Mouse (Mus musculus) hindbrain, embryonic 13.5 days (tissue): ENCODE results near the gene Tjp1. TPM values are rescaled to one million over a fixed set of nuclear protein-coding genes. Genes with fewer than 3 reads are reported as not detected.

Experiments
- ATAC-seq: fragments of 200-750 bp; cut with Nextera tagmentation; 2 replicates; pipeline ENCODE4 v1.8.0; 2017; ENCODE audit warnings: moderate TSS enrichment; ENCODE audit not compliant: low FRiP score
- H3K27ac ChIP-seq: fragments of 300-500 bp; sonication (generic); 2 replicates; pipeline ENCODE4 v1.5.1; 2015; ENCODE audit warnings: inconsistent platforms, mild to moderate bottlenecking, moderate library complexity
- H3K27me3 ChIP-seq: fragments of 300-500 bp; sonication (generic); 2 replicates; pipeline ENCODE4 v1.6.1; 2015; ENCODE audit warnings: mild to moderate bottlenecking, inconsistent platforms
- H3K36me3 ChIP-seq: fragments of 300-500 bp; sonication (generic); 2 replicates; pipeline ENCODE4 v1.6.1; 2015; ENCODE audit warnings: mild to moderate bottlenecking, inconsistent platforms
- H3K4me1 ChIP-seq: fragments of 300-500 bp; sonication (generic); replicated peaks from 2 replicates; pipeline ENCODE4 v1.6.1; 2015; ENCODE audit warnings: inconsistent platforms
- H3K4me2 ChIP-seq: fragments of 300-500 bp; sonication (generic); 2 replicates; pipeline ENCODE4 v1.6.1; 2015; ENCODE audit warnings: inconsistent platforms, mild to moderate bottlenecking, moderate library complexity
- H3K4me3 ChIP-seq: fragments of 300-500 bp; sonication (generic); 2 replicates; pipeline ENCODE4 v1.5.1; 2015; ENCODE audit warnings: mild to moderate bottlenecking, inconsistent platforms
- H3K9ac ChIP-seq: fragments of 300-500 bp; sonication (generic); 2 replicates; pipeline ENCODE4 v1.6.1; 2015; ENCODE audit warnings: mild to moderate bottlenecking, inconsistent platforms
- H3K9me3 ChIP-seq: fragments of 300-500 bp; sonication (generic); 2 replicates; pipeline ENCODE4 v1.6.1; 2016; ENCODE audit warnings: inconsistent platforms
- WGBS: fragments of 180-500 bp; shearing (Covaris S2); methylation state at CpG from one replicate; pipeline ENCODE4 v1.1.7; 2015; 5-methylcytosine and 5-hydroxymethylcytosine counted together
- polyA plus RNA-seq: library from polyadenylated mRNA; unstranded; fragments of >200 nt; fragmentation: Nextera tagmentation; extraction: Ambion mirVana; gene quantifications from 2 replicates; pipeline ENCODE4 v1.2.1, GENCODE M21; 2015

Gene Tjp1
- polyA plus RNA-seq, 1 experiment from 2014 or later: 29.4 TPM

- Histone ChIP-seq H3K4me3 (no peak overlapping the region), H3K27ac (no peak overlapping the region), H3K36me3 (peaks cover 43% of the 10 kb centered on the region), H3K9ac (no peak overlapping the region), H3K9me3 (no peaks in the 10 kb centered on the region), H3K27me3 (no peaks in the 10 kb centered on the region), H3K4me2 (no peak overlapping the region), H3K4me1 (no peaks in the 10 kb centered on the region)
- ATAC-seq: no peak
- 92% methylated on average over 6 of the region's 6 CpGs for WGBS
Observed at GRCm38 (mm10) chr7:65296675-65297589, 230.6 kb downstream of the Tjp1 start.

GRCm38 (mm10) chr7:65282886-65283285 lies 244.7 kb downstream of the Tjp1 start:
- no peak overlapping the region for H3K4me3 ChIP-seq
- no peak overlapping the region for H3K4me2 ChIP-seq
- H3K4me1 ChIP-seq: peaks cover 27% of the 10 kb centered on the region
- 76% methylated on average over 16 of the region's 16 CpGs for WGBS
- no peaks in the 10 kb centered on the region for H3K36me3 ChIP-seq
- H3K9me3 ChIP-seq: no peaks in the 10 kb centered on the region
- H3K9ac ChIP-seq: no peak overlapping the region
- no peak overlapping the region for H3K27ac ChIP-seq
- ATAC-seq: no peak
- H3K27me3 ChIP-seq: no peaks in the 10 kb centered on the region

DNA sequence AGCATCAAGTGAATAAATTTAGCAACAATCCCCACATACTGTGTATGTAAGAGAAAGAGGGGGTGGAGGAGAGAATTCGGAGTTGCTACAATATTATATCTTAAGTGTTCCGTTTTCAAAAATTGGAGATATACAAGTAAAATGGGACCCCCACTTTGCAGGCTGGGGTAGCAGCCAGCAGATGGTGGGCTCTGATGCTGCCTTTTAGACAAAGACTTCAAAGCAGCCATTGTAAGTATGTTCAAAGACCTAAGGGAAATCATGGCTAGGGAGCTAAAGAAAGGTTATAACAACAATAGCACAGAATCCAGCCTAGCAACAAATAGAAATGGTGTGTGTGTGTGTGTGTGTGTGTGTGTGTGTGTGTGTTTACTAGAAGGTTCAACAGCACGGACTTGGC lies 245.6 kb downstream of the Tjp1 start:
- Histone ChIP-seq H3K36me3 (no peaks in the 10 kb centered on the region), H3K4me1 (peaks cover 27% of the 10 kb centered on the region), H3K27ac (no peak overlapping the region), H3K27me3 (no peaks in the 10 kb centered on the region), H3K9me3 (no peaks in the 10 kb centered on the region), H3K4me2 (no peak overlapping the region), H3K9ac (no peak overlapping the region), H3K4me3 (no peak overlapping the region)
- WGBS: 49% methylated on average over 3 of the region's 3 CpGs
- no peak for ATAC-seq

DNA sequence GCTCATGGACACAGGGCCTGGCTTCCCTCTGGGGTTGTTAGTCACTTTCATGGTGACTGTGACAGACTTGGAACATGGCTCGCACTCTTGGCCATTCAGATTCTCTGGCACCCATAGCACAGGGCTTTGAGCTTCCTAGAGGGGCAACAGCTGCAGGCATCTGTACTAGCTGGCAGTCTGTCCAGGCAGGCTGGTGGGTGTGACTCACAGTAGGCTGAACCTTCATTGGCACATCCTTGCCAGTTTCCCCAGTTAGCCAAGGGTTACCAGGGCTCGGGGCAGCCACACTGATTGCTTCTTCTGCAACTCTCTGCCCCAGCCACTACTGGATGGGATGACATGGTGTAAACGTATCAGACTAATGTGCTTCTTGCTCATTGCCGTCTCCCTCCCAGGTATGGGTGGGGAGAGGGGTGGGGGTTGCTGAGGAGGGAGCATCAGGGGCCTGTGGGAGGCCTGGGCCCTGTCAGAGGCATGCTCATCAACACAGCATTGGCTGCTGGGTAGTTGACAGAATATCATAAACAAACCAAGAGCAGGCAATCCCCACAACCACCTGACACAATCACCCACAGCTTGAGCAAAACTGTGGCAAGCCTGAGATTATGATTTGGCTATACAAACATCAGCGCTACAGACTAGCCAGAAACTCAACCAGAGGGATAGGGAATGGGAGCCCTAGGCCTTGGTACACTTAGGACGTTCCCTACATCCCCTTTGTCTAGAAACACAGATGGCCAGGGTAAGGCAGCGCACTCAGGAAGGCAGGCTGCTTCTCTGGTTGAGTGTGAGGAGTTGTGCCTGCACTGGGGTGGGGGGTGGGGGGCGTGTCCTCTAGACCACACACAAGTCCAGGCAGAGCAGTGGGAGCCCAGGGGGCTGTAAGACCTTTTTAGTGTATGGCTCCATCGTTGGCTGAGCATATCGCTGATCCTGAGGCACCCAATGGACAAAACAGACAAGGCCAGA lies 246.4 kb downstream of the Tjp1 start:
- H3K36me3 ChIP-seq: no peaks in the 10 kb centered on the region
- no peaks in the 10 kb centered on the region for H3K27me3 ChIP-seq
- WGBS: 58% methylated on average over 10 of the region's 10 CpGs
- H3K9ac ChIP-seq: no peak overlapping the region
- H3K9me3 ChIP-seq: no peaks in the 10 kb centered on the region
- no peak overlapping the region for H3K4me3 ChIP-seq
- ATAC-seq: 0 out of 2 replicates have a peak, but pooled peaks have one; percentile 6
- no peak overlapping the region for H3K4me2 ChIP-seq
- H3K27ac ChIP-seq: 0 out of 2 replicates have a peak overlapping the region, but pooled peaks have one; percentile 18
- peaks cover 27% of the 10 kb centered on the region for H3K4me1 ChIP-seq

- H3K27me3 ChIP-seq: no peaks in the 10 kb centered on the region
- no peaks in the 10 kb centered on the region for H3K9me3 ChIP-seq
- no peak overlapping the region for H3K4me2 ChIP-seq
- no peaks in the 10 kb centered on the region for H3K36me3 ChIP-seq
- no peak overlapping the region for H3K4me3 ChIP-seq
- H3K27ac ChIP-seq: peak overlapping the region; percentile 77
- ATAC-seq: peak; percentile 38
- H3K9ac ChIP-seq: no peak overlapping the region
- 49% methylated on average over 13 of the region's 13 CpGs for WGBS
- H3K4me1 ChIP-seq: peaks cover 27% of the 10 kb centered on the region
Observed at GRCm38 (mm10) chr7:65279277-65279676, 248.3 kb downstream of the Tjp1 start.

GRCm38 (mm10) chr7:65275761-65276160 lies 251.8 kb downstream of the Tjp1 start:
- WGBS: 91% methylated on average over 4 of the region's 4 CpGs
- Histone ChIP-seq H3K4me3 (no peak overlapping the region), H3K4me2 (no peak overlapping the region), H3K9ac (no peak overlapping the region), H3K9me3 (no peaks in the 10 kb centered on the region), H3K27ac (no peak overlapping the region), H3K27me3 (no peaks in the 10 kb centered on the region), H3K4me1 (peaks cover 11% of the 10 kb centered on the region), H3K36me3 (no peaks in the 10 kb centered on the region)
- ATAC-seq: no peak

DNA sequence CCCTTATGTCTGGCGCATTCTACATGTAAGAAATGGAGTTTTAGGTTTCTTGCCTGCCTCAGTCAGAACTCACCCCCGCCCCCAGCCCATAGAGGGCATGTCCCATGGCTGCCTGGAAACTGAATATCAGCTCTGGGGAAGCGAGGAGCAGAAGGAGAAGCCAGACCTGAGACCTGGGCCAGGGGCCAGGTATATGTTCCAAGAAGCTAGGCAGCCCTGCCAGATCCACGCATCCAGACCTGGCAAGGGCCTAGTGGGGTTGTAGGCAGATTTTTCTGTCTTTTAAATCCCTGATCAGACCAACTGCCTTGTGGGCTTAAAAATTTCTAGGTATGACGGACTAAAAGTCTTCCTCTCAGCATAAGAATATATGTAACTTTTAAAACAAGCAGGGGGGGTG lies 253.4 kb downstream of the Tjp1 start:
- no peak overlapping the region for H3K4me3 ChIP-seq
- no peak overlapping the region for H3K27ac ChIP-seq
- 84% methylated on average over 5 of the region's 5 CpGs for WGBS
- no peak overlapping the region for H3K4me2 ChIP-seq
- H3K36me3 ChIP-seq: no peaks in the 10 kb centered on the region
- no peak for ATAC-seq
- no peak overlapping the region for H3K9ac ChIP-seq
- no peaks in the 10 kb centered on the region for H3K9me3 ChIP-seq
- peaks cover 4% of the 10 kb centered on the region for H3K4me1 ChIP-seq
- H3K27me3 ChIP-seq: no peaks in the 10 kb centered on the region

DNA sequence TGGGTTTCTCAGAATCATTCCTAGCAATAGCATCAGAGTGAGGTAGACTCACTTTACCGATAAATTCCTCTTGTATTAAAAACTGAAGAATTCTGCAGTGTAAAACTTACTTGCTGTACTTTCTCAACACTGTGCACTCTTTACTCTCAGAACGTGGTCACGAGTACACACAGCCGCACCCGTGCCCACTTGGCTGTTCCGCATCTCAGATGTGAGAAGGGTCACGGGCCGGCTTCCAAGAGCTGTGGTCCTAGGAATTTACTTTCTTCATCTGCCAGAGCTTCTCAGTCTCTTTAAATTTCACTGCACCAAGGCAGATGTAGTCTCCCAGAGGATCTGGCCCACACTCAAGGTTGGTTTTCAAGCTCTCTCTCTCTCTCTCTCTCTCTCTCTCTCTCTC lies 277.9 kb downstream of the Tjp1 start:
- no peak for ATAC-seq
- no peaks in the 10 kb centered on the region for H3K27me3 ChIP-seq
- no peak overlapping the region for H3K9ac ChIP-seq
- no peaks in the 10 kb centered on the region for H3K4me1 ChIP-seq
- no peaks in the 10 kb centered on the region for H3K36me3 ChIP-seq
- no peak overlapping the region for H3K27ac ChIP-seq
- H3K4me2 ChIP-seq: no peak overlapping the region
- H3K4me3 ChIP-seq: no peak overlapping the region
- H3K9me3 ChIP-seq: 0 out of 2 replicates have a peak, but pooled peaks cover under 1% of the 10 kb centered on the region
- WGBS: 95% methylated on average over 8 of the region's 8 CpGs

Other genes with a start within 250 kb of the Tjp1 start
- 14.7 and 15.0 TPM in 2 replicates for gene Tarsl2, start 117.1 kb upstream of the Tjp1 start, polyA plus RNA-seq
- gene Tm2d3, start 163.4 kb upstream of the Tjp1 start, polyA plus RNA-seq: 81.3 and 82.3 TPM in 2 replicates